Mouse (Mus musculus) erythroblast, embryonic 14.5 days (primary cell): ENCODE data around the gene Kcna5.

Experiments used
- GATA1 ChIP-seq: IDR thresholded peaks from 2 replicates; pipeline ENCODE4 v1.6.1; 2012; ENCODE audit warnings: low read length, inconsistent platforms, mixed read lengths
- TAL1 ChIP-seq: IDR thresholded peaks from 3 replicates; pipeline ENCODE4 v1.6.1; 2012; ENCODE audit warnings: low read length, inconsistent platforms, mixed read lengths

DNA sequence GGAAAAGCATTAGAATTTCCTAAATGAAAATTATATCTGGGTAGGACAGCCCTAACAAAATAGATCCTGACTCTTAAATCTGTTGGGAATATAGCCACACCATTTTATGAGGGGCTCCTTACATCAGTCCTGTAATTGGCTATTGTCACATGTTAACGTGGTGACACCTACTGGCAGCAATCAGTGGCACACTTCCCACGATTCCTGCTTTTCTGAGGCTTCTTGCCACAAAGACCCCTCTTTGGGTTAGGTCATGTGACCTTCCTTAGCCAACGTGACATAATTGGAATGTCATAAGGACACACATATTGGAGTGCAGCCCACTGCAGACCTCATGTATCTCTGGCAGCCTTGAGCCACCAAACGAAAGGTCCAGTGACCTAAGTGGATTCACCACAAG lies 26.5 kb upstream of the Kcna5 start:
- TF ChIP-seq TAL1 (no peak), GATA1 (no peak)
